Comparison of ENCODE assay signal across 11 mouse cellular contexts in genomic region chr11:82863488-82863931, GRCm38 (mm10). TPM values are rescaled to one million over a fixed set of nuclear protein-coding genes. Genes with fewer than 3 reads are reported as not detected.
A peak's percentile ranks its signal among the peaks of the same experiment; 100 is the strongest.
DNase-seq lines count a peak whose midpoint lies in the region; ATAC-seq lines count a peak whose summit lies in the region.
"Had no signal": no experiment of that assay in that cellular context is flagged by ENCODE, and none has a peak within 500 bp of the region (broad histone marks: within the 10 kb centered on the region; RNA-seq: fewer than 3 reads in every experiment).

No protein-coding gene starts in this region.

- ATAC-seq in midbrain, embryonic 12.5 days (ENCODE audit: low FRiP score, low read depth) = no peak; the same call in 1 of the 2 replicates
- no peak for ATAC-seq in midbrain, embryonic 15.5 days (replicated peaks)
- ATAC-seq in intestine, embryonic 14.5 days (replicated peaks; ENCODE audit: low FRiP score, low TSS enrichment, low read depth) = 0 out of 2 replicates have a peak, but pooled peaks have one; percentile 43
- ATAC-seq in stomach, embryonic 15.5 days (ENCODE audit: insufficient read depth, low FRiP score, low read depth) = peak; percentile 63; the same call in 1 of the 2 replicates
- ATAC-seq: activated CD4-positive, CD25-positive, alpha-beta regulatory T cell, adult 4 months had no signal

- WGBS in midbrain, embryonic 12.5 days = 57% methylated on average over 4 of the region's 4 CpGs
- 39% methylated on average over 4 of the region's 4 CpGs for WGBS in midbrain, embryonic 15.5 days
- WGBS in intestine, embryonic 14.5 days = 49% methylated on average over 4 of the region's 4 CpGs
- 44% methylated on average over 4 of the region's 4 CpGs for WGBS in stomach, embryonic 15.5 days

- H3K27ac ChIP-seq in midbrain, embryonic 12.5 days (replicated peaks) = 0 out of 2 replicates have a peak overlapping the region, but pooled peaks have one; percentile 42
- no peak overlapping the region; the same call in 1 of the 2 replicates for H3K27ac ChIP-seq in midbrain, embryonic 15.5 days
- no peak overlapping the region for H3K27ac ChIP-seq in intestine, embryonic 14.5 days (ENCODE audit: low read depth)
- peak overlapping the region; percentile 57; the same call in 1 of the 2 replicates for H3K27ac ChIP-seq in stomach, embryonic 15.5 days

- no peak overlapping the region for H3K4me2 ChIP-seq in midbrain, embryonic 12.5 days (replicated peaks)
- no peak overlapping the region for H3K4me2 ChIP-seq in midbrain, embryonic 15.5 days
- no peak overlapping the region for H3K4me2 ChIP-seq in intestine, embryonic 14.5 days (ENCODE audit: low read length)
- H3K4me2 ChIP-seq in stomach, embryonic 15.5 days = no peak overlapping the region

- no peaks in the 10 kb centered on the region for H3K27me3 ChIP-seq in midbrain, embryonic 12.5 days
- H3K27me3 ChIP-seq in midbrain, embryonic 15.5 days (replicated peaks) = no peaks in the 10 kb centered on the region
- H3K27me3 ChIP-seq in erythroblast, embryonic 14.5 days (ENCODE audit: control insufficient read depth) = no peaks in the 10 kb centered on the region
- H3K27me3 ChIP-seq in intestine, embryonic 14.5 days (replicated peaks; ENCODE audit: control insufficient read depth, insufficient read depth, low read length) = no peaks in the 10 kb centered on the region
- no peaks in the 10 kb centered on the region for H3K27me3 ChIP-seq in stomach, embryonic 15.5 days (replicated peaks)

- no peaks in the 10 kb centered on the region for H3K36me3 ChIP-seq in midbrain, embryonic 12.5 days
- H3K36me3 ChIP-seq in midbrain, embryonic 15.5 days (replicated peaks) = no peaks in the 10 kb centered on the region
- H3K36me3 ChIP-seq in erythroblast, embryonic 14.5 days (ENCODE audit: control insufficient read depth) = peaks cover 85% of the 10 kb centered on the region
- no peaks in the 10 kb centered on the region for H3K36me3 ChIP-seq in intestine, embryonic 14.5 days (ENCODE audit: control insufficient read depth, insufficient read depth, low read length)
- H3K36me3 ChIP-seq in stomach, embryonic 15.5 days = no peaks in the 10 kb centered on the region

- DNase-seq in intestine, embryonic 14.5 days (ENCODE audit: low spot score) = no peak
- DNase-seq in thymus, postnatal 14 days = no peak
- no peak for DNase-seq in right cerebral cortex, postnatal 14 days
- DNase-seq: cerebellum, adult 11 months; right cerebral cortex, postnatal 4 days had no signal

- no peak overlapping the region for H3K4me3 ChIP-seq in midbrain, embryonic 12.5 days
- no peak overlapping the region for H3K4me3 ChIP-seq in midbrain, embryonic 15.5 days
- H3K4me3 ChIP-seq in erythroblast, embryonic 14.5 days (replicated peaks) = peak overlapping the region; percentile 2
- no peak overlapping the region for H3K4me3 ChIP-seq in intestine, embryonic 14.5 days (ENCODE audit: low read depth, low read length)
- no peak overlapping the region for H3K4me3 ChIP-seq in stomach, embryonic 15.5 days (replicated peaks)
- H3K4me3 ChIP-seq: myocyte had no signal

- no peaks in the 10 kb centered on the region for H3K9me3 ChIP-seq in midbrain, embryonic 12.5 days
- no peaks in the 10 kb centered on the region for H3K9me3 ChIP-seq in midbrain, embryonic 15.5 days
- H3K9me3 ChIP-seq in erythroblast, embryonic 14.5 days (ENCODE audit: control insufficient read depth, low read length) = no peaks in the 10 kb centered on the region
- no peaks in the 10 kb centered on the region for H3K9me3 ChIP-seq in intestine, embryonic 14.5 days (ENCODE audit: control insufficient read depth, low read length)
- H3K9me3 ChIP-seq in stomach, embryonic 15.5 days = no peaks in the 10 kb centered on the region

- no peak overlapping the region for H3K9ac ChIP-seq in midbrain, embryonic 12.5 days (replicated peaks)
- no peak overlapping the region for H3K9ac ChIP-seq in midbrain, embryonic 15.5 days
- H3K9ac ChIP-seq in intestine, embryonic 14.5 days (ENCODE audit: low read length) = no peak overlapping the region
- no peak overlapping the region for H3K9ac ChIP-seq in stomach, embryonic 15.5 days

- peaks cover 26% of the 10 kb centered on the region for H3K4me1 ChIP-seq in midbrain, embryonic 12.5 days
- peaks cover 16% of the 10 kb centered on the region; the same call in 1 of the 2 replicates for H3K4me1 ChIP-seq in midbrain, embryonic 15.5 days
- peaks cover 85% of the 10 kb centered on the region for H3K4me1 ChIP-seq in erythroblast, embryonic 14.5 days (ENCODE audit: control insufficient read depth)
- 0 out of 2 replicates have a peak, but pooled peaks cover 3% of the 10 kb centered on the region for H3K4me1 ChIP-seq in intestine, embryonic 14.5 days (replicated peaks; ENCODE audit: control insufficient read depth, insufficient read depth, low read length)
- peaks cover 6% of the 10 kb centered on the region; the same call in 1 of the 2 replicates for H3K4me1 ChIP-seq in stomach, embryonic 15.5 days

RNA-seq across cellular contexts. Expression of gene Rffl, which starts 7.5 kb away (rescaled TPM):
- polyA plus RNA-seq in midbrain, embryonic 12.5 days (2016; fragmentation: Nextera tagmentation; extraction: Ambion mirVana) = 7.9 and 8.9 TPM in 2 replicates
- polyA plus RNA-seq in midbrain, embryonic 15.5 days (2015; fragmentation: Nextera tagmentation; extraction: Ambion mirVana) = 4.1 and 4.6 TPM in 2 replicates
- 4.5 and 6.4 TPM in 2 replicates for polyA plus RNA-seq in erythroblast, embryonic 14.5 days (2012)
- 12.1 and 13.5 TPM in 2 replicates for polyA plus RNA-seq in intestine, embryonic 14.5 days (2014; fragmentation: Nextera tagmentation; extraction: Ambion mirVana)
- polyA plus RNA-seq in stomach, embryonic 15.5 days (2015; fragmentation: Nextera tagmentation; extraction: Ambion mirVana) = 17.5 and 20.2 TPM in 2 replicates

RNA-seq across cellular contexts. Expression of gene Rad51d, which starts 26.9 kb away (rescaled TPM):
- polyA plus RNA-seq in midbrain, embryonic 12.5 days (2016; fragmentation: Nextera tagmentation; extraction: Ambion mirVana) = 12.8 and 14.1 TPM in 2 replicates
- 12.1 and 13.9 TPM in 2 replicates for polyA plus RNA-seq in midbrain, embryonic 15.5 days (2015; fragmentation: Nextera tagmentation; extraction: Ambion mirVana)
- polyA plus RNA-seq in erythroblast, embryonic 14.5 days (2012) = 0.05 and 0.19 TPM in 2 replicates
- polyA plus RNA-seq in intestine, embryonic 14.5 days (2014; fragmentation: Nextera tagmentation; extraction: Ambion mirVana) = 14.7 and 15.4 TPM in 2 replicates
- polyA plus RNA-seq in stomach, embryonic 15.5 days (2015; fragmentation: Nextera tagmentation; extraction: Ambion mirVana) = 13.6 and 14.8 TPM in 2 replicates

RNA-seq across cellular contexts. Expression of gene Fndc8, which starts 28.4 kb away (rescaled TPM):
- polyA plus RNA-seq in midbrain, embryonic 12.5 days (2016; fragmentation: Nextera tagmentation; extraction: Ambion mirVana) = 0.27 and 0.64 TPM in 2 replicates
- 0.78 and 1.2 TPM in 2 replicates for polyA plus RNA-seq in midbrain, embryonic 15.5 days (2015; fragmentation: Nextera tagmentation; extraction: Ambion mirVana)
- 0.03 TPM in 1 of 2 replicates, not detected in the other for polyA plus RNA-seq in erythroblast, embryonic 14.5 days (2012)
- 0.11 and 0.22 TPM in 2 replicates for polyA plus RNA-seq in intestine, embryonic 14.5 days (2014; fragmentation: Nextera tagmentation; extraction: Ambion mirVana)
- 0.13 and 0.15 TPM in 2 replicates for polyA plus RNA-seq in stomach, embryonic 15.5 days (2015; fragmentation: Nextera tagmentation; extraction: Ambion mirVana)

RNA-seq across cellular contexts. Expression of gene Nle1, which starts 44.7 kb away (rescaled TPM):
- polyA plus RNA-seq in midbrain, embryonic 12.5 days (2016; fragmentation: Nextera tagmentation; extraction: Ambion mirVana) = 33.8 and 33.9 TPM in 2 replicates
- 33.8 and 36.8 TPM in 2 replicates for polyA plus RNA-seq in midbrain, embryonic 15.5 days (2015; fragmentation: Nextera tagmentation; extraction: Ambion mirVana)
- 1.0 and 2.2 TPM in 2 replicates for polyA plus RNA-seq in erythroblast, embryonic 14.5 days (2012)
- polyA plus RNA-seq in intestine, embryonic 14.5 days (2014; fragmentation: Nextera tagmentation; extraction: Ambion mirVana) = 40.3 and 42.5 TPM in 2 replicates
- polyA plus RNA-seq in stomach, embryonic 15.5 days (2015; fragmentation: Nextera tagmentation; extraction: Ambion mirVana) = 30.7 and 31.1 TPM in 2 replicates

RNA-seq across cellular contexts. Expression of gene Unc45b, which starts 46.8 kb away (rescaled TPM):
- polyA plus RNA-seq in midbrain, embryonic 12.5 days (2016; fragmentation: Nextera tagmentation; extraction: Ambion mirVana) = 0.89 and 0.93 TPM in 2 replicates
- polyA plus RNA-seq in midbrain, embryonic 15.5 days (2015; fragmentation: Nextera tagmentation; extraction: Ambion mirVana) = 1.3 and 2.0 TPM in 2 replicates
- polyA plus RNA-seq in erythroblast, embryonic 14.5 days (2012) = not detected in 2 replicates
- 1.6 TPM in 2 replicates for polyA plus RNA-seq in intestine, embryonic 14.5 days (2014; fragmentation: Nextera tagmentation; extraction: Ambion mirVana)
- 2.5 and 2.6 TPM in 2 replicates for polyA plus RNA-seq in stomach, embryonic 15.5 days (2015; fragmentation: Nextera tagmentation; extraction: Ambion mirVana)
- polyA plus RNA-seq: activated CD4-positive, CD25-positive, alpha-beta regulatory T cell, adult 4 months had no signal

Comparison
In these comparisons a context has a peak if more than half of its experiments do, and no peak if none do; other contexts are left out.
1. H3K27ac ChIP-seq: peak in midbrain, embryonic 12.5 days (single experiment) and stomach, embryonic 15.5 days (single experiment); none in midbrain, embryonic 15.5 days (single experiment) and intestine, embryonic 14.5 days (single experiment).
2. ATAC-seq: peak in intestine, embryonic 14.5 days (single experiment) and stomach, embryonic 15.5 days (single experiment); none in midbrain, embryonic 12.5 days (single experiment) and midbrain, embryonic 15.5 days (single experiment).
3. RNA of gene Rad51d, which starts 26.9 kb away (polyA plus RNA-seq): 13.6 to 14.8 TPM in stomach, embryonic 15.5 days, 14.7 to 15.4 TPM in intestine, embryonic 14.5 days, 12.8 to 14.1 TPM in midbrain, embryonic 12.5 days and 12.1 to 13.9 TPM in midbrain, embryonic 15.5 days; 0.05 to 0.19 TPM in erythroblast, embryonic 14.5 days; every median in the first group is over 10 times any median in the second.